12 mouse cellular contexts compared by ENCODE assay signal in genomic region chr5:113157006-113157405, GRCm38 (mm10).
DNase-seq lines count a peak whose midpoint lies in the region; ATAC-seq and TF ChIP-seq lines count a peak whose summit lies in the region.
"Had no signal": no experiment of that assay in that cellular context is flagged by ENCODE, and none has a peak within 500 bp of the region (broad histone marks: within the 10 kb centered on the region; RNA-seq: fewer than 3 reads in every experiment).

No protein-coding gene starts in this region.

- H3K79me2 ChIP-seq in macrophage (ENCODE audit: inconsistent target): peaks cover 5% of the 10 kb centered on the region; the same call in 1 of the 2 replicates

- H3K27ac ChIP-seq in gastrocnemius, adult 2 months: peak overlapping the region; percentile 56
- 0 out of 2 replicates have a peak overlapping the region, but pooled peaks have one; percentile 6 for H3K27ac ChIP-seq in midbrain, embryonic 10.5 days (replicated peaks)
- H3K27ac ChIP-seq in midbrain, embryonic 13.5 days: no peak overlapping the region
- H3K27ac ChIP-seq in macrophage: peak overlapping the region; percentile 77
- H3K27ac ChIP-seq: neural tube, embryonic 12.5 days had no signal

- H3K36me3 ChIP-seq in midbrain, embryonic 10.5 days: no peaks in the 10 kb centered on the region
- no peaks in the 10 kb centered on the region for H3K36me3 ChIP-seq in midbrain, embryonic 13.5 days
- H3K36me3 ChIP-seq in macrophage (ENCODE audit: inconsistent target): no peaks in the 10 kb centered on the region
- H3K36me3 ChIP-seq: neural tube, embryonic 12.5 days had no signal

- no peak overlapping the region for H3K4me3 ChIP-seq in gastrocnemius, adult 2 months
- no peak overlapping the region for H3K4me3 ChIP-seq in midbrain, embryonic 10.5 days
- H3K4me3 ChIP-seq in midbrain, embryonic 13.5 days (replicated peaks): no peak overlapping the region
- H3K4me3 ChIP-seq in macrophage (ENCODE audit: inconsistent target): no peak overlapping the region
- H3K4me3 ChIP-seq: neural tube, embryonic 12.5 days had no signal

- H3K9me3 ChIP-seq in midbrain, embryonic 10.5 days (replicated peaks): no peaks in the 10 kb centered on the region
- no peaks in the 10 kb centered on the region for H3K9me3 ChIP-seq in midbrain, embryonic 13.5 days
- H3K9me3 ChIP-seq: neural tube, embryonic 12.5 days had no signal

- DNase-seq in gastrocnemius, adult 2 months: no peak
- no peak for DNase-seq in gastrocnemius, postnatal 25 days
- DNase-seq in midbrain, embryonic 10.5 days (ENCODE audit: low spot score): no peak
- DNase-seq in cerebellum, postnatal 4 days (ENCODE audit: low spot score in 2 of 2): no peak
- no peak for DNase-seq in layer of hippocampus, postnatal 14 days (ENCODE audit: low spot score in 2 of 2)
- no peak for DNase-seq in urinary bladder, postnatal 14 days (ENCODE audit: low spot score)
- DNase-seq: adrenal gland, postnatal 10 days; cerebellum, adult 11 months; kidney, adult 2 months had no signal

- WGBS in midbrain, embryonic 10.5 days: 84% methylated on average over 5 of the region's 5 CpGs
- WGBS in midbrain, embryonic 13.5 days: 85% methylated on average over 5 of the region's 5 CpGs
- 18% methylated on average over 5 of the region's 5 CpGs for WGBS in macrophage (ENCODE audit: missing documents)

- no peak overlapping the region for H3K4me2 ChIP-seq in midbrain, embryonic 13.5 days (replicated peaks)
- H3K4me2 ChIP-seq: neural tube, embryonic 12.5 days had no signal

- no peaks in the 10 kb centered on the region for H3K27me3 ChIP-seq in midbrain, embryonic 10.5 days (ENCODE audit: low read depth, poor library complexity, severe bottlenecking)
- H3K27me3 ChIP-seq in midbrain, embryonic 13.5 days: no peaks in the 10 kb centered on the region
- H3K27me3 ChIP-seq: neural tube, embryonic 12.5 days had no signal

- H3K9ac ChIP-seq in midbrain, embryonic 13.5 days (replicated peaks): no peak overlapping the region
- H3K9ac ChIP-seq: neural tube, embryonic 12.5 days had no signal

- intact Hi-C loops in gastrocnemius, adult 2 months (cut with DNase I): no loop called here

- TF ChIP-seq CTCF in gastrocnemius, adult 2 months (IDR thresholded peaks at IDR 0.05): no peak

- no peak for ATAC-seq in midbrain, embryonic 13.5 days

- peaks cover 74% of the 10 kb centered on the region for H3K4me1 ChIP-seq in midbrain, embryonic 10.5 days
- H3K4me1 ChIP-seq in midbrain, embryonic 13.5 days (replicated peaks): peaks cover 30% of the 10 kb centered on the region
